Mouse (Mus musculus): ENCODE data around the gene Izumo2. TPM values are rescaled to one million over a fixed set of nuclear protein-coding genes. Genes with fewer than 3 reads are reported as not detected.
A peak's percentile ranks its signal among the peaks of the same experiment; 100 is the strongest.
"Not testable (repeated sequence)": the region's sequence is repeated elsewhere in the genome, so short reads cannot be mapped to it uniquely, and the experiment has no call there.

Gene Izumo2
- polyA plus RNA-seq, 1 experiment from 2014 or later = not detected

DNA sequence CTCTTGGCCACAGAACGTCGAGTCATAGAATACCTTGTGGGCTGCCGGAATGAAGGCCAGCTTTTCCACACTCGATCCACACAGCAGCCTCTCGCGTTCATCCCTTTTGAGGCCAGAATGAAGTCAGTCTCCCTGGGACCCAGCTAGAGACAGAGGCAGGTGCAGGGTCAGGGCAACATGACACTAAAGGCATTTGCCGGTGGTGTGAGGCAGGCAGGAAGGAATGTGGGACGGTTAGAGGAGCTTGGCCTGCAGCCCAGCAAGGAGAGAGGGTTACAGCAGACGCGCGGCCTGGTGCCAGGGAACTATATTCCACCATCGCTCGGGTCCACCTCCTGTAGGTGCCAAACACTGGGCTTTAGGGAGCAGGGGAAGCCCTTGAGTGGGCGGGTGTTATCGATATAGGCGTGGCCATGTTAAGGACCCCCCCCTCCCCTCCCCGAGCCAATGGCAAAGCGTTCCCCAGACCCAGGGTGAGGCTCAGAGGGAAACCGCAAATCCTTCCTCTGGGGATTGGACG, 11.3 kb upstream of the Izumo2 start:
- DNase-seq (ENCODE audit: low read depth, low spot score) = peak; percentile 70
- CTCF ChIA-PET = interaction anchor here (1.3 to 1.5 kb wide), 2 partner anchors 8 to 10 kb away, joined by 4 to 5 read pairs; no protein-coding TSS in a partner anchor
- in situ Hi-C loops (cut with MboI; ENCODE audit: low pct_unique_long_range_greater_than_20kb) = no loop called here
- POLR2A ChIA-PET = no interaction called here
- no peaks in the 10 kb centered on the region for H3K27me3 ChIP-seq
- ATAC-seq = peak; percentile 94
- TF ChIP-seq CTCF (IDR thresholded peaks at IDR 0.05) = no peak

DNA sequence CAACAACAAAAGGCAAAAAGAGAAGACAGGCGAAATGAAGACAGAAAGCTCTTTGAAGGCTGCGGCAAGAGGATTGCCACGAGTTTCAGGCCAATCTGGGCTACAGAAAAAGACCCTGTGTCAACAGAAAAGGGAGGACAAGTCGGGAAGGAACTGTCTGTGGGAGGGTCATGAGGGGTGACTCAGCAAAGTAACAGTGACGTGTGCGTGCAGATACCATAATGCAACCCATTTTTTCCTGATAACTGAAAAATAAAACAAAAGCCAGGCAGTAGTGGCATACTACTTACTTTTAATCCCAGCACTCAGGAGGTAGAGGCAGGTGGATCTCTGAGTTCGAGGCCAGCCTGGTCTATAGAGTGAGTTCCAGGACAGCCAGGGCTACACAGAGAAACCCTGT, 10.6 kb upstream of the Izumo2 start:
- no peak for TF ChIP-seq CTCF (IDR thresholded peaks at IDR 0.05)
- no peak for DNase-seq (ENCODE audit: low read depth, low spot score)
- no peaks in the 10 kb centered on the region for H3K27me3 ChIP-seq
- ChIA-PET CTCF (interaction anchor here (1.3 kb wide), 1 partner anchor 9 kb away, joined by 4 read pairs; no protein-coding TSS in a partner anchor), POLR2A (no interaction called here)
- in situ Hi-C loops (cut with MboI; ENCODE audit: low pct_unique_long_range_greater_than_20kb) = no loop called here
- no peak for ATAC-seq

DNA sequence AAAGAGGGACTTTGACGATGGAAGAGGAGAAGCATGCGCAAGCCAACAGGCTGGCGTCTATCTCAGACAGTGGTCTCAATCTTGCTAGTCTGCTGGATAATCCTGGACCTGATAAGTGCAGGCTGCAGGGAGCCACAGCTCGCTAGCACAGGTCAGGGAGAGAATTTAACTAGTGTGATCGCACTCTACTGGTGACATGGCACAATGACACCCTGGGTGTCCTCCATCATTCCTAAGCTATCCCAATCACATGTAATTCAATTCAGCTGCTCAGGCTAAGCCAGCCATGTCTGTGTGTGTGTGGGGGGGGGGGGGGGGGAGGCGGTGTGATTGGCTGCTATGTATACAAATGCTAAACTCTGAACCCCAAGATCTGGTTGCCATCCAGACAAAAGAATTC, 6.6 kb upstream of the Izumo2 start:
- ChIA-PET POLR2A (no interaction called here), CTCF (interaction anchor here (0.8 to 2.8 kb wide), 6 partner anchors 12 to 78 kb away, joined by 3 to 8 read pairs (median 4); no protein-coding TSS in a partner anchor)

DNA sequence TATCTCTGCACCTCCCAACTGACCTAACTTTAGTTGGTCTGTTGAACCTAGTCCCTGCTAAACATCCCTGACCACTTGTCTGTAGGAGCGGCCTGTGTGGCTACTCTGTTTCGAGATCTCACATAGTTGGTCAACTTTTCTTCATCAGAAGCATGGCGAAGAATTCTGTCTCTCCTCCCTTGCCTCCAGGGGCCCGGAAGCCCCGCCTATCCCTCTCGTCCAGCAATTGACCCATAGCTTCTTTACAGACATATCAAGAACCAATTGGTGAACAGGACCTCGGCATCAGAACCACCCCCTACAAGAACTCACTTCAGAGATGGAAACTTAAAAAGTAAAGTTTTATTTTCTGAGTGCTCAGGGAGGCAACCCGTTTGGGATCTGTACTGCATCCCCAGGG, 5.6 kb upstream of the Izumo2 start:
- DNase-seq (ENCODE audit: low read depth, low spot score) (no peak), ATAC-seq (no peak)
- CTCF ChIA-PET = interaction anchor here (1.2 to 2.8 kb wide), 2 partner anchors 29 to 53 kb away, joined by 4 to 8 read pairs; no protein-coding TSS in a partner anchor
- POLR2A ChIA-PET = no interaction called here
- in situ Hi-C loops (cut with MboI; ENCODE audit: low pct_unique_long_range_greater_than_20kb) = loop anchor here (25.0 kb wide), 1 partner anchor 259 kb away; the partner anchor contains the start of gene Cpt1c
- H3K27me3 ChIP-seq = no peaks in the 10 kb centered on the region
- TF ChIP-seq CTCF (IDR thresholded peaks at IDR 0.05) = no peak

More for the DNA sequence above, 6.6 kb upstream of the Izumo2 start:
- in situ Hi-C loops (cut with MboI; ENCODE audit: low pct_unique_long_range_greater_than_20kb) = loop anchor here (25.0 kb wide), 1 partner anchor 260 kb away; the partner anchor contains the start of gene Cpt1c
- ATAC-seq (no peak), DNase-seq (ENCODE audit: low read depth, low spot score) (no peak)
- TF ChIP-seq CTCF (IDR thresholded peaks at IDR 0.05) = peak; percentile 68
- H3K27me3 ChIP-seq = no peaks in the 10 kb centered on the region

DNA sequence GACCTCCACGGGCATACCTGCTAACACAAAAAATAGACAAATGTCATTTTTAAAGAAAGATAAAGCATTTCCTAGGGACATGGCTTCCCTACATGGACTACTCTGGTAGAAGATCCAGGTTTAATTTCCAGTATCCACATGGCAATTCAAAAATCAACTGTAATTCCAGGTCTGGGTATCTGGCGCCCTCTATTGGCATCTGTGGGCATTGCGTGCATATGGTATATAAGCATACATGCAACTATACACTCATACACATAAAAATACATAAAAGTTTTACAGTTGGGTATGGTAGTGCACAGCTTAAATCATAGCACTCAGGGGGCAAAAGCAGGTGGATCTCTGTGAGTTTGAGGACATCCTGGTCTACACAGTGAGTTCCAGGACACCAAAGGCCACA, 4.2 kb upstream of the Izumo2 start:
- TF ChIP-seq CTCF (IDR thresholded peaks at IDR 0.05) = peak; percentile 70
- ChIA-PET POLR2A (no interaction called here), CTCF (interaction anchor here (0.9 to 1.7 kb wide), 4 partner anchors 33 to 54 kb away, joined by 3 to 5 read pairs (median 4); no protein-coding TSS in a partner anchor)
- DNase-seq (ENCODE audit: low read depth, low spot score) (no peak), ATAC-seq (no peak)
- in situ Hi-C loops (cut with MboI; ENCODE audit: low pct_unique_long_range_greater_than_20kb) = loop anchor here (25.0 kb wide), 1 partner anchor 258 kb away; the partner anchor contains the start of gene Cpt1c
- H3K27me3 ChIP-seq = no peaks in the 10 kb centered on the region

DNA sequence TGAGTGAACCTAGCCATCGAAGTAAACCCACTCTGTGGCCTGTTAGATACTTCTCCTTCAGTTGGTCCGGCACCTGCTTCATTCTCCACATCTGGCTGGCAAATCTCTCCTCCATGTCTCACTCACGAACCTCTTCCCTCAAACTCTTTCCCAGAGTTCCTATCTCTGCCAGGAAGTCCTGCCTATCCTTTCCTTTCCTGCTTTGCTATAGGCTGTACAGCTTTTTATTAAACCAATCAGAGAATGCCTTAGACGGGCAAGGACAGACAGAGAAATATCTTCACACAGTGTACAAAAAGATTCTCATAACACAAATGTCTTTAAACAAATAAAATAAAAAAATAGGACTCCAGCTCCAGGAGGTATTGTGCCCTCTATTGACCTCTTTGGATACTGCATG, 3.5 kb upstream of the Izumo2 start:
- CTCF ChIA-PET = interaction anchor here (0.9 to 1.7 kb wide), 5 partner anchors 8 to 55 kb away, joined by 3 to 5 read pairs (median 4); no protein-coding TSS in a partner anchor
- ATAC-seq = no peak

DNA sequence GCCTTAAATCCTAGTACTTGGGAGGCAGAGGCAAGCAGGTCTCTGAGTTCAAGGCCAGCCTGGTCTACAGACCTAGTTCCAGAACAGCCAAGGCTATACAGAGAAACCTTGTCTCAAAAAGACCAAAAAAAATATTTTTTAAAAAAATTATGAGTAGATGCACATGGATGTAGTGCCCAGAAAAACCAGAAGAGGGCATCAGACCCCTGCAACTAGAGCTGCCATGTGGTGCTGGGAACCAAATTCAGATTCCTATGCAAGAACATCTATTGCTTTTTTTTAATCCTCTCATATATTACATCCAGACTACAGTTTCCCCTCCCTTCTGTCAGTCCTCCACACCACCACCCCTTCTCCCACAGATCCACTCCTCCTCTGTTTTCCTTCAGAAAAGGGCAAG, 2.2 kb upstream of the Izumo2 start:
- DNase-seq (ENCODE audit: low read depth, low spot score) = no peak
- H3K27me3 ChIP-seq = no peaks in the 10 kb centered on the region
- CTCF ChIA-PET = interaction anchor here (1.2 kb wide), 1 partner anchor 9 kb away, joined by 4 read pairs; no protein-coding TSS in a partner anchor
- in situ Hi-C loops (cut with MboI; ENCODE audit: low pct_unique_long_range_greater_than_20kb) = loop anchor here (25.0 kb wide), 1 partner anchor 256 kb away; the partner anchor contains the start of gene Cpt1c
- POLR2A ChIA-PET = no interaction called here
- no peak for ATAC-seq
- TF ChIP-seq CTCF (IDR thresholded peaks at IDR 0.05) = peak; percentile 25

More for the DNA sequence above, 3.5 kb upstream of the Izumo2 start:
- no peak for DNase-seq (ENCODE audit: low read depth, low spot score)
- POLR2A ChIA-PET = no interaction called here
- in situ Hi-C loops (cut with MboI; ENCODE audit: low pct_unique_long_range_greater_than_20kb) = loop anchor here (25.0 kb wide), 1 partner anchor 257 kb away; the partner anchor contains the start of gene Cpt1c
- TF ChIP-seq CTCF (IDR thresholded peaks at IDR 0.05) = no peak
- no peaks in the 10 kb centered on the region for H3K27me3 ChIP-seq

DNA sequence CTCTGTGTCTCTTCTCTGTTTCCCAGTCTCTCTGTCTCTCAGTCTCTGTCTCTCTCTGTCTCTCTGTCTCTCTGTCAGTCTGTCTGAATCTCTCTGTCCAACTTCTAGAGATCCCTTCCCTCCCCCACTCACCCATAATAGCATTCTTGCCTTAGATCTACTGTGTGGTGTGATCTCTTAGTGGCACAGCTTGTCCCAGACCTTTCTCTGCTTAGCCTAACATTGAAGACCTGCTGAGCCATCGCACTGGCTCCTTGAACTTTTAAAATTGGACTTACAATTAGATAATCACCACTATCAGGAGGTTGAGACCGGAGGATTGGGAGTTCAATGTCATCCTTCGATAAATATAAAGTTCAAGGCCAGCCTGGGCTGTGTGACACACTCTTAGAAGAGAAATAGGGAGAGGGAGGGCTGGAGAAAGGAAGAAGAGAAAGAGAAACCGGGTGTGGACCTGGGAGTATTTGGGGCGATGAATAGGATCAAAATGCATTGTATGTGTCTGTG, 1.3 kb upstream of the Izumo2 start:
- in situ Hi-C loops (cut with MboI; ENCODE audit: low pct_unique_long_range_greater_than_20kb) = loop anchor here (25.0 kb wide), 1 partner anchor 255 kb away; the partner anchor contains the start of gene Cpt1c
- no peak for DNase-seq (ENCODE audit: low read depth, low spot score)
- no peak for TF ChIP-seq CTCF (IDR thresholded peaks at IDR 0.05)
- ChIA-PET CTCF (interaction anchor here (1.2 kb wide), 1 partner anchor 10 kb away, joined by 4 read pairs; no protein-coding TSS in a partner anchor), POLR2A (no interaction called here)
- no peaks in the 10 kb centered on the region for H3K27me3 ChIP-seq
- ATAC-seq = no peak

DNA sequence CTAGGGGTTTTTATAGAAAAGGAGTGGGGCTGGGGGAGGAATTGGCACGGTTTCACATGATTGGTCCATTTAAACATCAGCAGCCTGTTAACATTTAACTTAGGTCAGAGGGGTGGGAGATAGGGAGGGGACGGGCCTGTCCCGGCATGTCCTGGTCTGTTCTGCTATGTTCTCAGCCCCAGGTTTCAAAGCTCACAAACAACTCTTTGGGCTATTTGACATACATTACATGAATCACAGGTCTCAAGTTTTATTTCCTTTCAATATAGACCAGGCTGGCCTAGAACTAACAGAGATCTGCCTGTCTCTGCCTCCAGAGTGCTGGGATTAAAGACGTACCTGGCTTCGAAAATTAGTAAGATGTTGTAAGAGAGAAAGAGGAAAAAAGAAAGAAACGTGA, 449 bp upstream of the Izumo2 start:
- POLR2A ChIA-PET; CTCF ChIA-PET; H3K27me3 ChIP-seq; ATAC-seq; DNase-seq (ENCODE audit: low read depth, low spot score): not testable (repeated sequence)
- in situ Hi-C loops (cut with MboI; ENCODE audit: low pct_unique_long_range_greater_than_20kb) = loop anchor here (25.0 kb wide), 1 partner anchor 254 kb away; the partner anchor contains the start of gene Cpt1c

DNA sequence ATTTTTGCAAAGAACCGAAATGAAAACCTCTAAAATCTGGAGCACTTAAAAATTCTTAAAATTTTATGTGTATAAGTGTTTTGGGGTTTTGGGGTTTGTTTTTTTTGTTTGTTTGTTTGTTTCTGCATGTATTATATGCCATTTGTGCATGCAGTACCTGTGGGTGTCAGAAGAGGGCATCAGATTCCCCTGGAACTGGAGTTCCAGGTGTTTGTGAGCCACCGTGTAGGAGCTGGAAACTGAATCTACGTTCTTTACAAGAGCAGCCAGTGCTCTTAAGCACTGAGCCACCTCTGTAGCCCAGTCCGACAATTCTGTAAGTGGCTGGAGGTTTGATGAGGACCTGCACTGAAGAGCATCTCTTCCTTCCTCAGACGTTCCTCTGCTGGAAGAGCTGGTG, 1.3 kb downstream of the Izumo2 start:
- CTCF ChIA-PET = no interaction called here
- ATAC-seq (no peak), DNase-seq (ENCODE audit: low read depth, low spot score) (no peak)
- H3K27me3 ChIP-seq = no peaks in the 10 kb centered on the region
- in situ Hi-C loops (cut with MboI; ENCODE audit: low pct_unique_long_range_greater_than_20kb) = loop anchor here (25.0 kb wide), 1 partner anchor 252 kb away; the partner anchor contains the start of gene Cpt1c
- TF ChIP-seq CTCF (IDR thresholded peaks at IDR 0.05) = peak; percentile 3
- POLR2A ChIA-PET = no interaction called here

DNA sequence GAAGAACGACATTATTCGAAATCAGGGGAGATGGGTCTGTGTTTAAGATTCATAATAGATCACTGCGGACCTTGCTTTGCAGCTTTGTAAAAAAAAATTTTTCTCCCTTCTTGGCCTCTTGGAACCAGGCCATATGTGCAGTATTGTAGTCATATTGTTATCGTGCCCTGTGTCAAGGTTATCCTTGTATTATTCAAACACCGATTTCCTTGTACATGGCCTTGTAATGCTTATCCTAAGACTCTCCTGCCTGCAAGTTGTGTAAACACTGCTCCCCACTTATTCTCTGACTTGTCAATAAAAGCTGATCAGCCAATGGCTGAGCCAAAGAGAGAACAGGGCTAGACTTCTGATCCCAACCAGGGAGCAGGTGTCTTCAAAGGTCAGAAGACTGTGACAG, 13.5 kb downstream of the Izumo2 start:
- H3K27me3 ChIP-seq = no peaks in the 10 kb centered on the region
- in situ Hi-C loops (cut with MboI; ENCODE audit: low pct_unique_long_range_greater_than_20kb) = loop anchor here (25.0 kb wide), 1 partner anchor 240 kb away; the partner anchor contains the start of gene Cpt1c
- DNase-seq (ENCODE audit: low read depth, low spot score) (no peak), ATAC-seq (no peak)
- POLR2A ChIA-PET = interaction anchor here (1.5 kb wide), 1 partner anchor 105 kb away, joined by 5 read pairs; no protein-coding TSS in a partner anchor
- no peak for TF ChIP-seq CTCF (IDR thresholded peaks at IDR 0.05)
- CTCF ChIA-PET = no interaction called here

All from Patski (cell line).